ENCODE assay signal across 30 mouse cellular contexts in genomic region chr1:43782680-43783079, GRCm38 (mm10). TPM values are rescaled to one million over a fixed set of nuclear protein-coding genes. Genes with fewer than 3 reads are reported as not detected.
DNase-seq lines count a peak whose midpoint lies in the region; ATAC-seq lines count a peak whose summit lies in the region.
"Had no signal": no experiment of that assay in that cellular context is flagged by ENCODE, and none has a peak within 500 bp of the region (broad histone marks: within the 10 kb centered on the region; RNA-seq: fewer than 3 reads in every experiment).

No protein-coding gene starts in this region.

- intact Hi-C loops in left cerebral cortex, postnatal 25 days (cut with DNase I) = no loop called here
- intact Hi-C loops in left cerebral cortex, postnatal 4 days (cut with DNase I) = no loop called here

- no peak for ATAC-seq in stomach, embryonic 16.5 days (ENCODE audit: insufficient read depth, low FRiP score)
- ATAC-seq: hindbrain, embryonic 16.5 days; intestine, embryonic 15.5 days; Patski had no signal

- H3K9me3 ChIP-seq in heart, embryonic 10.5 days = no peaks in the 10 kb centered on the region
- no peaks in the 10 kb centered on the region for H3K9me3 ChIP-seq in stomach, embryonic 16.5 days (replicated peaks; ENCODE audit: control insufficient read depth, low read length)
- H3K9me3 ChIP-seq: embryonic facial prominence, embryonic 10.5 days; G1E; heart, embryonic 12.5 days; hindbrain, embryonic 10.5 days; intestine, embryonic 15.5 days had no signal

- H3K4me2 ChIP-seq in stomach, embryonic 16.5 days (ENCODE audit: low read depth, low read length) = no peak overlapping the region
- H3K4me2 ChIP-seq: heart, embryonic 12.5 days; intestine, embryonic 15.5 days had no signal

- no peaks in the 10 kb centered on the region for H3K27me3 ChIP-seq in heart, embryonic 10.5 days (ENCODE audit: insufficient read depth, poor library complexity, severe bottlenecking)
- no peaks in the 10 kb centered on the region for H3K27me3 ChIP-seq in stomach, embryonic 16.5 days (ENCODE audit: control insufficient read depth, insufficient read depth, low read length)
- H3K27me3 ChIP-seq: CH12.LX; heart, embryonic 12.5 days; intestine, embryonic 15.5 days; Patski had no signal

- H3K9ac ChIP-seq in stomach, embryonic 16.5 days (ENCODE audit: low read length) = no peak overlapping the region
- H3K9ac ChIP-seq: heart, embryonic 12.5 days; intestine, embryonic 15.5 days had no signal

- peak; percentile 25 for DNase-seq in heart, embryonic 10.5 days (ENCODE audit: low spot score)
- no peak for DNase-seq in heart, adult 8-10 months (ENCODE audit: low spot score)
- DNase-seq in left cerebral cortex, postnatal 25 days (ENCODE audit: low spot score in 2 of 2) = peak; percentile 41 to 84
- no peak for DNase-seq in left cerebral cortex, postnatal 4 days
- peak; percentile 20 for DNase-seq in layer of hippocampus, adult 9-10 months (ENCODE audit: low spot score)
- DNase-seq in spleen, adult 12 weeks (ENCODE audit: low spot score) = no peak
- no peak for DNase-seq in adrenal gland, adult 18-20 months (ENCODE audit: low spot score in 2 of 2)
- DNase-seq: adrenal gland, adult 2 months; cerebellum, adult 11-12 months; cerebellum, postnatal 10 days; gastrocnemius, postnatal 10 days; heart, postnatal 10 days; kidney, adult 8-10 months; kidney, postnatal 10 days; lung, postnatal 4 days; midbrain, embryonic 14.5 days; retina, postnatal 1 day; thymus, postnatal 25 days had no signal

- peaks cover 13% of the 10 kb centered on the region; the same call in 1 of the 2 replicates for H3K4me1 ChIP-seq in heart, embryonic 10.5 days
- peaks cover 13% of the 10 kb centered on the region; the same call in 1 of the 2 replicates for H3K4me1 ChIP-seq in stomach, embryonic 16.5 days (ENCODE audit: control insufficient read depth, insufficient read depth, low read length)
- H3K4me1 ChIP-seq: hindbrain, embryonic 10.5 days; intestine, embryonic 15.5 days had no signal

- 94% methylated on average over 3 of the region's 3 CpGs for WGBS in heart, embryonic 10.5 days
- 90% methylated on average over 3 of the region's 3 CpGs for WGBS in stomach, embryonic 16.5 days

- H3K4me3 ChIP-seq in heart, embryonic 10.5 days = no peak overlapping the region
- no peak overlapping the region for H3K4me3 ChIP-seq in stomach, embryonic 16.5 days (replicated peaks; ENCODE audit: low read length)
- H3K4me3 ChIP-seq: embryonic facial prominence, embryonic 10.5 days; heart, embryonic 12.5 days; hindbrain, embryonic 10.5 days; intestine, embryonic 15.5 days had no signal

- peaks cover 20% of the 10 kb centered on the region for H3K36me3 ChIP-seq in heart, embryonic 10.5 days
- H3K36me3 ChIP-seq in stomach, embryonic 16.5 days (ENCODE audit: control insufficient read depth, insufficient read depth, low read length) = 0 out of 2 replicates have a peak, but pooled peaks cover 3% of the 10 kb centered on the region

- no peak overlapping the region for H3K27ac ChIP-seq in heart, embryonic 10.5 days
- peak overlapping the region; percentile 82 for H3K27ac ChIP-seq in stomach, embryonic 16.5 days (ENCODE audit: low read length)
- H3K27ac ChIP-seq: embryonic facial prominence, embryonic 10.5 days; hindbrain, embryonic 10.5 days; intestine, embryonic 15.5 days had no signal

RNA-seq across cellular contexts. Expression of gene Uxs1, which starts 44.9 kb away (rescaled TPM):
- 15.6 and 17.2 TPM in 2 replicates for polyA plus RNA-seq in heart, embryonic 10.5 days (2016; fragmentation: Nextera tagmentation; extraction: Ambion mirVana)
- total RNA-seq in heart, adult 8-10 months (2022) = 10 to 100 TPM in 2 of 4 experiments, 1 to 10 TPM in 2; 8.0 to 11.8 (median 10.1) TPM
- 10 to 100 TPM; 52.0 to 52.7 TPM for total RNA-seq in left cerebral cortex, postnatal 25 days (2021)
- 10 to 100 TPM; 30.0 to 33.3 TPM for total RNA-seq in left cerebral cortex, postnatal 4 days (2021)
- 20.2 and 21.3 TPM in 2 replicates for polyA plus RNA-seq in stomach, embryonic 16.5 days (2015; fragmentation: Nextera tagmentation; extraction: Ambion mirVana)
- total RNA-seq in adrenal gland, adult 18-20 months (2021) = 10 to 100 TPM; 48.0 to 59.3 TPM

RNA-seq across cellular contexts. Expression of gene 1500015O10Rik, which starts 52.3 kb away (rescaled TPM):
- polyA plus RNA-seq in heart, embryonic 10.5 days (2016; fragmentation: Nextera tagmentation; extraction: Ambion mirVana) = 0.44 and 1.6 TPM in 2 replicates
- total RNA-seq in heart, adult 8-10 months (2022) = 1 to 10 TPM in 3 of 4 experiments, under 1 TPM in 1; 0.82 to 4.2 (median 2.5) TPM
- total RNA-seq in left cerebral cortex, postnatal 25 days (2021) = 1 to 10 TPM; 3.4 to 7.2 TPM
- total RNA-seq in left cerebral cortex, postnatal 4 days (2021) = 1 to 10 TPM; 2.3 TPM
- 7.7 and 9.9 TPM in 2 replicates for polyA plus RNA-seq in stomach, embryonic 16.5 days (2015; fragmentation: Nextera tagmentation; extraction: Ambion mirVana)
- 100 to 1,000 TPM; 185 to 244 TPM for total RNA-seq in adrenal gland, adult 18-20 months (2021)
- total RNA-seq: CH12.LX; granulocyte monocyte progenitor cell, adult 5-6 weeks; liver, adult 2 months; megakaryocyte-erythroid progenitor cell, adult 5-6 weeks had no signal
- polyA plus RNA-seq: embryonic facial prominence, embryonic 10.5 days; G1E; liver, adult 2 months had no signal

Comparison
In these comparisons a context has a peak if more than half of its experiments do, and no peak if none do; other contexts are left out.
1. DNase-seq: peak in heart, embryonic 10.5 days (single experiment), left cerebral cortex, postnatal 25 days (2 of 2) and layer of hippocampus, adult 9-10 months (single experiment); none in heart, adult 8-10 months (single experiment), left cerebral cortex, postnatal 4 days (single experiment), spleen, adult 12 weeks (single experiment) and adrenal gland, adult 18-20 months (0 of 2).
2. RNA of gene 1500015O10Rik, which starts 52.3 kb away (total RNA-seq): 185 to 244 TPM in adrenal gland, adult 18-20 months; 3.4 to 7.2 TPM in left cerebral cortex, postnatal 25 days, 0.82 to 4.2 TPM in heart, adult 8-10 months and 2.3 TPM in left cerebral cortex, postnatal 4 days; every median in the first group is over 10 times any median in the second.